8 mouse cellular contexts compared by ENCODE assay signal in genomic region chr13:46501800-46502389, GRCm38 (mm10). TPM values are rescaled to one million over a fixed set of nuclear protein-coding genes. Genes with fewer than 3 reads are reported as not detected.
DNase-seq lines count a peak whose midpoint lies in the region; ATAC-seq and TF ChIP-seq lines count a peak whose summit lies in the region.

Cap2 (plus strand) TSS chr13:46501848.

- H3K9ac ChIP-seq in lung, embryonic 15.5 days = peak within 1 kb of the TSS; percentile 54

- H3K4me2 ChIP-seq in lung, embryonic 15.5 days = peak within 1 kb of the TSS; percentile 87

- TF ChIP-seq CTCF in cerebellum, adult 2 months (IDR thresholded peaks at IDR 0.05; ENCODE audit: borderline replicate concordance, insufficient read depth, low read depth, low read length) = no peak

- TF ChIP-seq POLR2A in cerebellum, adult 2 months (IDR thresholded peaks at IDR 0.05; ENCODE audit: borderline replicate concordance, insufficient read depth, low read length) = peak; percentile 45; the same call in 1 of the 2 replicates

- WGBS in cerebellum, adult 2 months = under 1% methylated on average over 34 of the region's 42 CpGs
- under 1% methylated on average over 39 of the region's 42 CpGs for WGBS in lung, embryonic 15.5 days

- DNase-seq in ES-CJ7 (ENCODE audit: low read depth, low spot score) = peak; percentile 20
- peak; percentile 88 to 92 for DNase-seq in cerebellum, adult 2 months
- peak; percentile 82 to 92 for DNase-seq in frontal cortex, adult 2 months (ENCODE audit: extremely low spot score in 1 of 2, low spot score in 1 of 2)
- DNase-seq in heart, postnatal 4 days = peak; percentile 84
- peak; percentile 61 to 76 for DNase-seq in layer of hippocampus, postnatal 10 days (ENCODE audit: low spot score in 2 of 2)
- peak; percentile 61 for DNase-seq in ovary, adult 18-20 months (ENCODE audit: low spot score)
- DNase-seq in thymus, adult 18-20 months = peak; percentile 81 to 86

- H3K9me3 ChIP-seq in lung, embryonic 15.5 days = no peaks in the 10 kb centered on the region

- peak; percentile 81; the same call in 1 of the 2 replicates for ATAC-seq in lung, embryonic 15.5 days (ENCODE audit: borderline replicate concordance, extremely low read depth, low FRiP score, low TSS enrichment)

- peak within 1 kb of the TSS; percentile 95 for H3K4me3 ChIP-seq in cerebellum, adult 2 months (replicated peaks; ENCODE audit: insufficient read depth, low read depth, low read length)
- H3K4me3 ChIP-seq in lung, embryonic 15.5 days = peak within 1 kb of the TSS; percentile 52

- H3K36me3 ChIP-seq in lung, embryonic 15.5 days = no peaks in the 10 kb centered on the region

- peak within 1 kb of the TSS; percentile 70 for H3K27ac ChIP-seq in cerebellum, adult 2 months (ENCODE audit: insufficient read depth, low read length)
- peak within 1 kb of the TSS; percentile 4; the same call in 1 of the 2 replicates for H3K27ac ChIP-seq in lung, embryonic 15.5 days

- no peaks in the 10 kb centered on the region for H3K27me3 ChIP-seq in cerebellum, adult 2 months (ENCODE audit: control insufficient read depth, insufficient read depth, low read length)
- no peaks in the 10 kb centered on the region for H3K27me3 ChIP-seq in lung, embryonic 15.5 days

- no peaks in the 10 kb centered on the region for H3K4me1 ChIP-seq in cerebellum, adult 2 months (ENCODE audit: control insufficient read depth, insufficient read depth, low read length)
- no peaks in the 10 kb centered on the region for H3K4me1 ChIP-seq in lung, embryonic 15.5 days

RNA-seq across cellular contexts. Expression of gene Cap2, which starts in this region (rescaled TPM):
- 80.4 and 94.3 TPM in 2 replicates for polyA plus RNA-seq in cerebellum, adult 2 months (2012; rRNA removed)
- polyA plus RNA-seq in frontal cortex, adult 2 months (2012; rRNA removed) = 149 and 159 TPM in 2 replicates
- 100 to 1,000 TPM; 182 to 185 TPM for total RNA-seq in heart, postnatal 4 days (2021)
- total RNA-seq in layer of hippocampus, postnatal 10 days (2021) = 10 to 100 TPM; 69.4 to 72.4 TPM
- polyA plus RNA-seq in lung, embryonic 15.5 days (2015; fragmentation: Nextera tagmentation; extraction: Ambion mirVana) = 10.4 and 14.4 TPM in 2 replicates

Comparison
In these comparisons a context has a peak if more than half of its experiments do, and no peak if none do; other contexts are left out.
1. Peak in every context shown above with its lines: DNase-seq, ATAC-seq, H3K4me3 ChIP-seq and H3K27ac ChIP-seq.
2. DNase-seq: peak in every context shown above with its lines; median percentile 90 in cerebellum, adult 2 months; 87 in frontal cortex, adult 2 months; 84 in heart, postnatal 4 days; 84 in thymus, adult 18-20 months; 68 in layer of hippocampus, postnatal 10 days; 61 in ovary, adult 18-20 months; 20 in ES-CJ7.